Mouse (Mus musculus): ENCODE measurements at regions not wholly inside any gene's neighbourhood (a gene's known extent, or its start where the extent isn't known, plus 50 kb on each side); places are given as distances from the start of the nearest gene placed in this dataset.

GRCm38 (mm10) chr2:117399487-117399886 is 56.7 kb upstream of the Rasgrp1 start:
- no peak for DNase-seq (ENCODE audit: low spot score)

GRCm38 (mm10) chr2:117403425-117404175 is 60.8 kb upstream of the Rasgrp1 start:
- no peak for DNase-seq (ENCODE audit: low spot score)

- DNase-seq (ENCODE audit: low spot score): no peak
Measured at GRCm38 (mm10) chr2:117405453-117405852, 62.7 kb upstream of the Rasgrp1 start.

GRCm38 (mm10) chr2:117408241-117408640 is 65.4 kb upstream of the Rasgrp1 start:
- no peak for DNase-seq (ENCODE audit: low spot score)

- DNase-seq (ENCODE audit: low spot score): no peak
Measured at GRCm38 (mm10) chr2:117412045-117412606, 69.3 kb upstream of the Rasgrp1 start.

- no peak for DNase-seq (ENCODE audit: low spot score)
Measured at GRCm38 (mm10) chr2:117417229-117417970, 74.6 kb upstream of the Rasgrp1 start.

- DNase-seq (ENCODE audit: low spot score): no peak
Measured at GRCm38 (mm10) chr2:117418121-117418615, 75.4 kb upstream of the Rasgrp1 start.

- DNase-seq (ENCODE audit: low spot score): no peak
Measured at GRCm38 (mm10) chr2:117418711-117419110, 75.9 kb upstream of the Rasgrp1 start.

- no peak for DNase-seq (ENCODE audit: low spot score)
Measured at GRCm38 (mm10) chr2:117421376-117421775, 78.6 kb upstream of the Rasgrp1 start.

GRCm38 (mm10) chr2:117422756-117423155 is 80.0 kb upstream of the Rasgrp1 start:
- no peak for DNase-seq (ENCODE audit: low spot score)

- no peak for DNase-seq (ENCODE audit: low spot score)
Measured at GRCm38 (mm10) chr2:117429205-117429604, 86.4 kb upstream of the Rasgrp1 start.

- no peak for DNase-seq (ENCODE audit: low spot score)
Measured at GRCm38 (mm10) chr2:117432010-117432409, 89.2 kb upstream of the Rasgrp1 start.

- DNase-seq (ENCODE audit: low spot score): no peak
Measured at GRCm38 (mm10) chr2:117432923-117433322, 90.1 kb upstream of the Rasgrp1 start.

- DNase-seq (ENCODE audit: low spot score): no peak
Measured at GRCm38 (mm10) chr2:117433482-117433881, 90.7 kb upstream of the Rasgrp1 start.

GRCm38 (mm10) chr2:117438079-117438478 is 95.3 kb upstream of the Rasgrp1 start:
- DNase-seq (ENCODE audit: low spot score): no peak

GRCm38 (mm10) chr2:117438586-117439371 is 96.0 kb upstream of the Rasgrp1 start:
- peak; percentile 59 for DNase-seq (ENCODE audit: low spot score)

GRCm38 (mm10) chr2:117439372-117440183 is 96.8 kb upstream of the Rasgrp1 start:
- DNase-seq (ENCODE audit: low spot score): no peak

GRCm38 (mm10) chr2:117440801-117441281 is 98.0 kb upstream of the Rasgrp1 start:
- no peak for DNase-seq (ENCODE audit: low spot score)

GRCm38 (mm10) chr2:117442862-117443261 is 100.1 kb upstream of the Rasgrp1 start:
- DNase-seq (ENCODE audit: low spot score): no peak

- DNase-seq (ENCODE audit: low spot score): no peak
Measured at GRCm38 (mm10) chr2:117444671-117445070, 101.9 kb upstream of the Rasgrp1 start.

- DNase-seq (ENCODE audit: low spot score): no peak
Measured at GRCm38 (mm10) chr2:117446876-117447275, 104.1 kb upstream of the Rasgrp1 start.
